Mouse (Mus musculus): ENCODE data around the gene Kcnip4.

Kcnip4 gene

GRCm38 (mm10) chr5:48411462-48411861 lies 1113.2 kb downstream of the Kcnip4 start:
- no peak for DNase-seq (ENCODE audit: low spot score)

GRCm38 (mm10) chr5:48410348-48410747 lies 1114.4 kb downstream of the Kcnip4 start:
- no peak for DNase-seq (ENCODE audit: low spot score)

GRCm38 (mm10) chr5:48408276-48408675 lies 1116.4 kb downstream of the Kcnip4 start:
- DNase-seq (ENCODE audit: low spot score) = no peak

- DNase-seq (ENCODE audit: low spot score) = peak; percentile 72
Measured at GRCm38 (mm10) chr5:48402497-48402896, 1122.2 kb downstream of the Kcnip4 start.

- DNase-seq (ENCODE audit: low spot score) = peak; percentile 97
Measured at GRCm38 (mm10) chr5:48371890-48372766, 1152.6 kb downstream of the Kcnip4 start.

- no peak for DNase-seq (ENCODE audit: low spot score)
Measured at GRCm38 (mm10) chr5:48349309-48349708, 1175.4 kb downstream of the Kcnip4 start.

GRCm38 (mm10) chr5:48345983-48346648 lies 1178.6 kb downstream of the Kcnip4 start:
- no peak for DNase-seq (ENCODE audit: low spot score)

GRCm38 (mm10) chr5:48345095-48345982 lies 1179.4 kb downstream of the Kcnip4 start:
- DNase-seq (ENCODE audit: low spot score) = peak; percentile 82

GRCm38 (mm10) chr5:48340808-48341433 lies 1183.8 kb downstream of the Kcnip4 start:
- no peak for DNase-seq (ENCODE audit: low spot score)

Measured in embryo, embryonic 10.5 days (tissue).